Mouse (Mus musculus) spleen, adult 18-20 months (tissue): ENCODE data around the gene Vash1.

Source experiments
- DNase-seq, 2 experiments: peaks; one replicate each; pipeline ENCODE4 v3.0.0; 2022; ENCODE audit warnings: mixed read lengths in 2 of 2

Gene Vash1

GRCm38 (mm10) chr12:86724300-86724699 lies 45.8 kb downstream of the Vash1 start:
- DNase-seq: no peak

- no peak for DNase-seq
These were observed 47.2 kb downstream of the Vash1 start for GRCm38 (mm10) chr12:86725706-86726105.

- peak; percentile 98 for DNase-seq
These were observed 47.7 kb downstream of the Vash1 start, which contains the start of gene Angel1 for GRCm38 (mm10) chr12:86726120-86726640. TSS of gene Angel1 (minus strand) at chr12:86726460.

GRCm38 (mm10) chr12:86734319-86734810 lies 55.9 kb downstream of the Vash1 start, which contains the start of gene Lrrc74a:
TSS of gene Lrrc74a (plus strand) at chr12:86734369.
- DNase-seq: no peak
